Mouse (Mus musculus) lung, adult 18-20 months (tissue): ENCODE measurements at regions not wholly inside any gene's neighbourhood (a gene's known extent, or its start where the extent isn't known, plus 50 kb on each side); places are given as distances from the start of the nearest gene placed in this dataset.

Source experiments
- DNase-seq, 2 experiments: peaks; one replicate each; pipeline ENCODE4 v3.0.0; 2022; ENCODE audit warnings: mixed read lengths in 2 of 2

DNA sequence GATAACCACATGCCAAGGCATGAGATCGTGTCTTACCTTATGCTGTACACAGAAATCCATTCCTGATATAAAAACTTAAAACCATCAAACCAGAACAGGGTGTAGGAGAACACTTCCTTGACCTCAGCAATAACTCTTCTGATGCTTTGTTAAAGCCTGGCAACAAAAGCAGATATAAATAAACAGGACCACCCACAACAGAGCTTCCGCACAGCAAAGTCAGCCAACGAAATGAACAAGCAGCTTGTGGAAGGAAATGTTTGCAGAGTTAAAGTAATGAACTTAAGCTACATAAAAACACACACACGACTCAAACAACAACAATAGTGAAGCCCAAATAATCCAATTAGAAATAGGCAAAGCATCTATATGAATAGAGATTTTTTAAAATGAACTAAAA is 54.8 kb upstream of the Bach2 start:
- DNase-seq = no peak

DNA sequence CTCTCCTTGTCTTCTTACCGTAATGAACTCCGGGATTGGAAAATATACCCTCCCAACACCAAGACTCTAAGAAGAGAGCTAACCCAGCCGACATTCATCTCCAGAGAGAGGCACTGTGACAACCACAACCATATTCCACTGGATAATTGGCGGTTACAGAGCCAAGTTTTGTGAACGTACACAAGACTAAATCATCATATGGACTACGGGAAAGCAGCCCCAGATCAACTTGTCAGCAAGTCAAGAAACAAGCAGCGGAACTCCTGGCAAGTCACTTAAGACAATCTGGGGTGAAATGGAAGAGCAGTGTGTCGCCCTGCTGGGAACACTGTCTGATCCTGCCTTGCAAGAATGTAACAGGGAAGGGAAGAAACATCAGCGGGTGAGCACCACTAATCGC is 52.6 kb upstream of the Bach2 start:
- DNase-seq = no peak

GRCm38 (mm10) chr4:32187154-32187553 is 51.5 kb upstream of the Bach2 start:
- DNase-seq = no peak

DNA sequence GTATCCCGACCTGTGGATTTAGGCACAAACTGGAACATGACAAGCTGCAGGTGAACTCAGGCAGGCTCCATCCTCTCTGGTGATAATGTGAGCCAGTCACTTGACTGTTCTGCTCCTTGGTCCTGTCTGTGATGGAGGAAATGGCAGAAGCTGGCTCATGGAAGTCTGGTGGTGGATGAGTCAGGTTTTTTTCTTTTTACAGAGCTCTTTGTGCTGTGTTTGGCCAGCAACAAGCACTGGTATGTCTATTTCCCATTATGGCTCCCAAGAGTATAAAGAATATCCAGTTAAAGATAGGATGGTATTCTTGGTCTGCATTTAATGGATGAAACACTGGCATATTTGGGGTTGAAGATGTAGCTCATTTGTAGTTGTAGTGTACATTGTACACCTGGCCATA is 50.5 kb upstream of the Bach2 start:
- DNase-seq = no peak

DNA sequence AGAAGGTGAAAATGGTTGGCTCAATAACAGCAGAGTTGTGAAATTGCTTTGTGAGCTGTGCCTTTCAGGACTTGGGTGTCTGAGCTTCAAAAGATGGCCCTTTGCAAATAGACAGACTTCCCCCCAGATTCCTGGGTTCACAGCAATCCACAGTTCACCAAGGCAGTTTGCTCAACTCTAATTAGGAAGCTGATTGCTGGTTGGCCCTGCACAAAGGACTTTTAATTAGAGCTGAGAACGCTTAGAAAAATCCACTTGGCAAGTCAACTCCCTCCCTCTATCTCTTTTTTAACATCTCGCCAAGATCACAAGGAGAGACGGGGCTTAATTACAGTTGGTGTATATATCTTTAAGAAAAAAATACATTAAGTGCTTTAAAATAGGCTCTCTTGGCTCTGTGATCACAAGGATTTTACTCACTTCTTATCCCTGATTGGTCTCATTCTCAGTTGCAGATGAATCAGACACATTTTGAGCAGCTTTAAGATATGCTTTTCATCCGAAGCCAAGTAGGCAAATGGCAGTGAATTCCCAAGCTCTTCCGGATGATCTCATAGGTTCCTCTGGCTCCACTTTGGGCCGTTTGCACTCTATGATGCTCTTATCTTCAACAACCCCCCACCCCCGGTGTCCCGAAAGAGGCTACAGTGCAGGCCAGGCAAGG is 49.7 kb upstream of the Bach2 start:
- no peak for DNase-seq
